In genomic region chrX:139828363-139829092, GRCm38 (mm10) we compare ENCODE assay signal across 27 mouse cellular contexts. TPM values are rescaled to one million over a fixed set of nuclear protein-coding genes. Genes with fewer than 3 reads are reported as not detected.
"Had no signal": no experiment of that assay in that cellular context is flagged by ENCODE, and none has a peak within 500 bp of the region (broad histone marks: within the 10 kb centered on the region; RNA-seq: fewer than 3 reads in every experiment).

No protein-coding gene starts in this region.

- H3K9ac ChIP-seq: liver, embryonic 14.5 days; lung, embryonic 14.5 days; midbrain, embryonic 13.5 days; midbrain, embryonic 15.5 days; neural tube, embryonic 13.5 days; neural tube, embryonic 15.5 days had no signal

- H3K4me3 ChIP-seq: megakaryocyte, embryonic 14.5 days; midbrain, embryonic 10.5 days; midbrain, embryonic 13.5 days; midbrain, embryonic 15.5 days; myocyte; neural tube, embryonic 13.5 days; neural tube, embryonic 15.5 days had no signal

- H3K4me2 ChIP-seq: lung, embryonic 14.5 days; midbrain, embryonic 13.5 days; midbrain, embryonic 15.5 days; neural tube, embryonic 13.5 days; neural tube, embryonic 15.5 days had no signal

- DNase-seq: lung, adult 18-20 months; lung, embryonic 14.5 days; lung, postnatal 10 days; lung, postnatal 4 days; retina, postnatal 1 day; right cerebral cortex, adult 18-20 months; right cerebral cortex, postnatal 25 days; right cerebral cortex, postnatal 4 days; spleen, adult 18-20 months; thymus, adult 18-20 months; thymus, postnatal 25 days; thymus, postnatal 4 days had no signal

- H3K9me3 ChIP-seq: megakaryocyte, embryonic 14.5 days; midbrain, embryonic 10.5 days; midbrain, embryonic 13.5 days; midbrain, embryonic 15.5 days; neural tube, embryonic 13.5 days; neural tube, embryonic 15.5 days had no signal

- ATAC-seq: midbrain, embryonic 13.5 days; midbrain, embryonic 15.5 days had no signal

- H3K4me1 ChIP-seq: megakaryocyte, embryonic 14.5 days; midbrain, embryonic 10.5 days; midbrain, embryonic 13.5 days; midbrain, embryonic 15.5 days; neural tube, embryonic 13.5 days; neural tube, embryonic 15.5 days had no signal

- H3K27ac ChIP-seq: liver, embryonic 14.5 days; midbrain, embryonic 10.5 days; midbrain, embryonic 13.5 days; midbrain, embryonic 15.5 days; neural tube, embryonic 13.5 days; neural tube, embryonic 15.5 days had no signal

- H3K36me3 ChIP-seq: midbrain, embryonic 13.5 days; midbrain, embryonic 15.5 days; neural tube, embryonic 15.5 days had no signal

RNA-seq across cellular contexts. Expression of gene Cldn2, which starts 27.9 kb away (rescaled TPM):
- polyA plus RNA-seq: lung, embryonic 14.5 days had no signal

RNA-seq across cellular contexts. Expression of gene Ripply1, which starts 46.4 kb away (rescaled TPM):
- polyA plus RNA-seq: liver, embryonic 16.5 days; lung, embryonic 14.5 days; lung, embryonic 16.5 days; midbrain, embryonic 15.5 days; neural tube, embryonic 11.5 days; neural tube, embryonic 13.5 days; small intestine, adult 2 months; stomach, embryonic 14.5 days; thymus, postnatal 0 days; urinary bladder, adult 2 months had no signal
